In genomic region chr4:32950356-32951034, GRCm38 (mm10) we compare ENCODE assay signal across 8 mouse cellular contexts. TPM values are rescaled to one million over a fixed set of nuclear protein-coding genes. Genes with fewer than 3 reads are reported as not detected.
DNase-seq lines count a peak whose midpoint lies in the region; ATAC-seq and TF ChIP-seq lines count a peak whose summit lies in the region.

Gene Ankrd6, minus strand, starts transcription at chr4:32950841.

- ATAC-seq in embryonic facial prominence, embryonic 14.5 days (ENCODE audit: low read depth), result peak; percentile 89
- peak; percentile 82 for ATAC-seq in limb, embryonic 15.5 days (ENCODE audit: insufficient number of reproducible peaks, low FRiP score, low TSS enrichment, low read depth)
- peak; percentile 94 for ATAC-seq in midbrain, postnatal 0 days (ENCODE audit: low FRiP score)

- H3K4me1 ChIP-seq in embryonic facial prominence, embryonic 14.5 days (ENCODE audit: control insufficient read depth, insufficient read depth, low read length), result no peaks in the 10 kb centered on the region; the same call in 1 of the 2 replicates
- peaks cover 10% of the 10 kb centered on the region for H3K4me1 ChIP-seq in limb, embryonic 15.5 days
- no peaks in the 10 kb centered on the region for H3K4me1 ChIP-seq in midbrain, postnatal 0 days (ENCODE audit: insufficient read depth, low read length)

- DNase-seq in 3134 (ENCODE audit: extremely low read depth, insufficient read length, low spot score), result peak; percentile 77
- DNase-seq in adrenal gland, postnatal 4 days (ENCODE audit: low spot score in 2 of 2), result peak; percentile 47 to 59
- DNase-seq in embryonic facial prominence, embryonic 14.5 days (ENCODE audit: low spot score), result peak; percentile 78
- DNase-seq in heart, adult 8-10 months (ENCODE audit: low spot score), result peak; percentile 52
- peak; percentile 49 to 71 for DNase-seq in kidney, adult 8-10 months
- DNase-seq in midbrain, postnatal 0 days (ENCODE audit: low spot score), result peak; percentile 82
- peak; percentile 50 to 67 for DNase-seq in spleen, postnatal 14 days (ENCODE audit: low spot score in 2 of 2)

- peak within 1 kb of the TSS; percentile 75 for H3K9ac ChIP-seq in embryonic facial prominence, embryonic 14.5 days (ENCODE audit: low read depth, low read length)
- peak within 1 kb of the TSS; percentile 61 for H3K9ac ChIP-seq in limb, embryonic 15.5 days
- H3K9ac ChIP-seq in midbrain, postnatal 0 days (replicated peaks; ENCODE audit: low read length, poor library complexity, severe bottlenecking), result peak within 1 kb of the TSS; percentile 64

- peak within 1 kb of the TSS; percentile 75 for H3K4me3 ChIP-seq in embryonic facial prominence, embryonic 14.5 days (ENCODE audit: low read depth, low read length)
- H3K4me3 ChIP-seq in limb, embryonic 15.5 days, result peak within 1 kb of the TSS; percentile 75
- peak within 1 kb of the TSS; percentile 73 for H3K4me3 ChIP-seq in midbrain, postnatal 0 days (ENCODE audit: low read depth, low read length)

- TF ChIP-seq CTCF in midbrain, postnatal 0 days (IDR thresholded peaks at IDR 0.05), result peak; percentile 84

- H3K4me2 ChIP-seq in embryonic facial prominence, embryonic 14.5 days (ENCODE audit: low read depth, low read length), result peak within 1 kb of the TSS; percentile 93
- peak within 1 kb of the TSS; percentile 95 for H3K4me2 ChIP-seq in limb, embryonic 15.5 days
- peak within 1 kb of the TSS; percentile 95 for H3K4me2 ChIP-seq in midbrain, postnatal 0 days (ENCODE audit: low read depth, low read length, poor library complexity, severe bottlenecking)

- H3K27ac ChIP-seq in embryonic facial prominence, embryonic 14.5 days (replicated peaks; ENCODE audit: low read depth, low read length), result no peak within 1 kb of the TSS
- no peak within 1 kb of the TSS for H3K27ac ChIP-seq in limb, embryonic 15.5 days
- H3K27ac ChIP-seq in midbrain, postnatal 0 days (ENCODE audit: low read depth, low read length), result no peak within 1 kb of the TSS

- under 1% methylated on average over 24 of the region's 66 CpGs for WGBS in embryonic facial prominence, embryonic 14.5 days
- under 1% methylated on average over 42 of the region's 66 CpGs for WGBS in limb, embryonic 15.5 days
- under 1% methylated on average over 61 of the region's 66 CpGs for WGBS in midbrain, postnatal 0 days

- no peaks in the 10 kb centered on the region for H3K36me3 ChIP-seq in embryonic facial prominence, embryonic 14.5 days (ENCODE audit: control insufficient read depth, insufficient read depth, low read length)
- H3K36me3 ChIP-seq in limb, embryonic 15.5 days, result no peaks in the 10 kb centered on the region
- H3K36me3 ChIP-seq in midbrain, postnatal 0 days (ENCODE audit: insufficient read depth, low read length), result no peaks in the 10 kb centered on the region

- no peaks in the 10 kb centered on the region for H3K9me3 ChIP-seq in embryonic facial prominence, embryonic 14.5 days (ENCODE audit: control insufficient read depth, low read length)
- no peaks in the 10 kb centered on the region for H3K9me3 ChIP-seq in limb, embryonic 15.5 days
- no peaks in the 10 kb centered on the region for H3K9me3 ChIP-seq in midbrain, postnatal 0 days (ENCODE audit: low read length)

- 0 out of 2 replicates have a peak, but pooled peaks cover 5% of the 10 kb centered on the region for H3K27me3 ChIP-seq in embryonic facial prominence, embryonic 14.5 days (replicated peaks; ENCODE audit: control insufficient read depth, insufficient read depth, low read length)
- peaks cover 10% of the 10 kb centered on the region; the same call in 1 of the 2 replicates for H3K27me3 ChIP-seq in limb, embryonic 15.5 days
- no peaks in the 10 kb centered on the region for H3K27me3 ChIP-seq in midbrain, postnatal 0 days (ENCODE audit: insufficient read depth, low read length)

RNA-seq across cellular contexts. Expression of gene Ankrd6, which starts in this region (rescaled TPM):
- total RNA-seq in adrenal gland, postnatal 4 days (2021), result 1 to 10 TPM; 7.6 to 10.0 TPM
- polyA plus RNA-seq in embryonic facial prominence, embryonic 14.5 days (2014; fragmentation: Nextera tagmentation; extraction: Ambion mirVana), result 11.0 and 11.2 TPM in 2 replicates
- total RNA-seq in heart, adult 8-10 months (2022), result 1 to 10 TPM; 4.0 to 6.2 (median 5.1) TPM
- polyA plus RNA-seq in limb, embryonic 15.5 days (2015; fragmentation: Nextera tagmentation; extraction: Ambion mirVana), result 10.0 and 10.5 TPM in 2 replicates
- 38.1 and 44.7 TPM in 2 replicates for total RNA-seq in midbrain, postnatal 0 days (2014; rRNA removed)
- polyA plus RNA-seq in midbrain, postnatal 0 days (2015; fragmentation: Nextera tagmentation; extraction: Ambion mirVana), result 22.7 and 23.2 TPM in 2 replicates
